Mouse (Mus musculus) thymus, adult 2 months (tissue): ENCODE data around the gene Gabrg3.

Experiments used
- CTCF ChIP-seq: fragments of 200-500 bp; IDR thresholded peaks from 2 replicates; pipeline ENCODE4 v1.5.1; 2012; ENCODE audit warnings: mild to moderate bottlenecking, control low read depth, low read length, moderate library complexity, borderline replicate concordance; ENCODE audit not compliant: control insufficient read depth, poor library complexity, insufficient read depth; ENCODE audit errors: extremely low read depth
- POLR2A ChIP-seq: fragments of 200-500 bp; IDR thresholded peaks from 2 replicates; pipeline ENCODE4 v1.6.1; 2012; ENCODE audit warnings: mild to moderate bottlenecking, low read length, control low read depth, moderate library complexity; ENCODE audit not compliant: control insufficient read depth, poor library complexity, insufficient read depth; ENCODE audit errors: extremely low read depth

DNA sequence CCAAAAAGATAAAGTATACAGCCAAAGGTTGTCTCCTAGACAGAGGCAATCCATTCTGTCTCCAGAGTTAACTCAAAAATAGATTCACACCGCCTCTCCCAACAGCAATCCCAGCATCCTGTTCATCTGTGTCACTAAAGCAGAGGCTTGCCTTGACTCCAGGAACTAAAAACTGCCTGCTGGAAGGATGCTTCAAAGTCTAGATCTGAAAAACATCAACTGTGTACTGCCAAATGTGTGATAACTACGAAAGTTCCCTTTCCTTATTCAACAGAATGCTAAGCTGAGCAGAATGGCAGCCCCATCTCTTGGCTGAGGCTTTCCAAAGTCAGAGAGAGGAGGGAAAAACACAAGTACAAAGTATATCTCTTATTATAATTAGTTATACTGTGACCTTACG, 90.3 kb downstream of the Gabrg3 start:
- no peak for TF ChIP-seq CTCF
- TF ChIP-seq POLR2A = no peak
